ENCODE assay signal across 8 mouse cellular contexts in the genomic region with DNA sequence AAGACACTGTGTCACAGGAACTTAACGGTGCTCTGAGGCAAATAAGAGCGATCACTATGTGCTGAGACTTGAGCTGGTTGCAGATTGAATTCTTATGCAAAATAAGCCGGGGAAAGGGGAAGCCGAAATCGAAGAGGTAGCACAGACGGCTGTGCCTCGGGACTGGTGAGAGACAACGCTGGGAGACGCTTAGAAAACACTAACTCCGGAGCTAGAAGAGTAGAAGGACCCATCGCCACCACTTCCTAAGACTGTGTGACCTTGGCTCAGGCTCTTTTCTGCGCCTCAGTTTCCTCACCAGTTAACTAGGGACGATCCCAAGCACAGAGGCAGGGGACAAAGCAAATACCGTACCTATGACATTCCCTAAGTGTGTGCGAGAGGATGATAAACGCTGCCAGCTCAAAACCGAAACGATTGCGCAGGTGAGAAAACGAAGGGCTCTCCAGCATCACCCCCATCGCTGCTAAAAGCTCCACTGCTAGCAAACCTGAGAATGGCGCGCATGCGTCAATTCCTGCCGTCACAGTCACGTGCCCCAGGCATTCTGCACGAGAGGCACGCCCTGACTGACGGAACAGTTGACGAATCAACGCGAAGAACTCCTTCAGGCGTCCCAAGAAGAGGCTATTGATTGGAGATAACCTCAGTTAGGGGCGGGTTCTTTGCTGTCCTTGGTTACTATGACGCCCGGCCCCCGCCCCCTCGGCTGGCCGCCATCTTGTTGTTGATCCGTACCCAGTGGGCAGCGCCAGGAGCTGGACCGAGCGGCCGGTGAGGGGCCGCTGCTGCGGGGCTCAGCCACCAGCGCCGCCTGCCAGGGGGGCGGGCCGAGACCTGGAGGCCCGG. TPM values are rescaled to one million over a fixed set of nuclear protein-coding genes. Genes with fewer than 3 reads are reported as not detected.
A peak's percentile ranks its signal among the peaks of the same experiment; 100 is the strongest.
DNase-seq lines count a peak whose midpoint lies in the region; ATAC-seq and TF ChIP-seq lines count a peak whose summit lies in the region.

A gene (plus strand): TSS at position 580 of the 849 bp plus-strand sequence.

- DNase-seq in c-Kit-positive CD71-positive TER-119-positive erythroid progenitor cells, embryonic 14.5 days (ENCODE audit: low spot score), result peak; percentile 100
- DNase-seq in heart, postnatal 0 days (ENCODE audit: low spot score), result peak; percentile 100
- peak; percentile 100 for DNase-seq in kidney, postnatal 4 days

- ATAC-seq in forebrain, embryonic 12.5 days (ENCODE audit: low FRiP score), result peak; percentile 100
- ATAC-seq in heart, postnatal 0 days (ENCODE audit: insufficient read depth, low read depth), result peak; percentile 99
- ATAC-seq in liver, embryonic 16.5 days (ENCODE audit: low read depth), result peak; percentile 99
- ATAC-seq in neural tube, embryonic 13.5 days (ENCODE audit: low read depth), result peak; percentile 99

- TF ChIP-seq CTCF in E14TG2a.4 (conservative IDR thresholded peaks at IDR 0.05; ENCODE audit: low read length), result no peak
- TF ChIP-seq CTCF in heart, postnatal 0 days (IDR thresholded peaks at IDR 0.05; ENCODE audit: low read depth), result no peak
- TF ChIP-seq CTCF in testis, adult 2 months (IDR thresholded peaks at IDR 0.05; ENCODE audit: control insufficient read depth, insufficient read depth, insufficient replicate concordance, low read depth, low read length), result 0 out of 2 replicates have a peak, but pooled peaks have one; percentile 9

- peaks cover 26% of the 10 kb centered on the region for H3K4me1 ChIP-seq in E14TG2a.4 (replicated peaks; ENCODE audit: low read depth, low read length)
- H3K4me1 ChIP-seq in forebrain, embryonic 12.5 days, result peaks cover 31% of the 10 kb centered on the region
- H3K4me1 ChIP-seq in heart, postnatal 0 days (ENCODE audit: control insufficient read depth, insufficient read depth), result peaks cover 20% of the 10 kb centered on the region
- peaks cover 29% of the 10 kb centered on the region for H3K4me1 ChIP-seq in liver, embryonic 16.5 days (ENCODE audit: control insufficient read depth, low read depth, low read length)
- H3K4me1 ChIP-seq in neural tube, embryonic 13.5 days (replicated peaks), result peaks cover 44% of the 10 kb centered on the region
- H3K4me1 ChIP-seq in testis, adult 2 months (ENCODE audit: control insufficient read depth, insufficient read depth, low read length), result peaks cover 5% of the 10 kb centered on the region

- peak within 1 kb of the TSS; percentile 82 for H3K4me2 ChIP-seq in forebrain, embryonic 12.5 days
- H3K4me2 ChIP-seq in heart, postnatal 0 days (ENCODE audit: low read depth, low read length), result peak within 1 kb of the TSS; percentile 81
- peak within 1 kb of the TSS; percentile 89 for H3K4me2 ChIP-seq in liver, embryonic 16.5 days (ENCODE audit: low read depth, low read length)
- peak within 1 kb of the TSS; percentile 90 for H3K4me2 ChIP-seq in neural tube, embryonic 13.5 days

- H3K4me3 ChIP-seq in E14TG2a.4 (replicated peaks; ENCODE audit: low read length), result peak within 1 kb of the TSS; percentile 100
- H3K4me3 ChIP-seq in forebrain, embryonic 12.5 days (replicated peaks), result peak within 1 kb of the TSS; percentile 99
- H3K4me3 ChIP-seq in heart, postnatal 0 days (ENCODE audit: low read depth, low read length), result peak within 1 kb of the TSS; percentile 92
- peak within 1 kb of the TSS; percentile 96 for H3K4me3 ChIP-seq in liver, embryonic 16.5 days (ENCODE audit: low read depth, low read length)
- peak within 1 kb of the TSS; percentile 89 for H3K4me3 ChIP-seq in neural tube, embryonic 13.5 days
- H3K4me3 ChIP-seq in testis, adult 2 months (ENCODE audit: control insufficient read depth, low read depth, low read length), result peak within 1 kb of the TSS; percentile 97

- TF ChIP-seq EP300 in heart, postnatal 0 days (IDR thresholded peaks at IDR 0.05; ENCODE audit: low read depth), result no peak

- under 1% methylated on average over 51 of the region's 51 CpGs for WGBS in forebrain, embryonic 12.5 days
- under 1% methylated on average over 51 of the region's 51 CpGs for WGBS in heart, postnatal 0 days
- WGBS in liver, embryonic 16.5 days (ENCODE audit: insufficient replicate concordance), result under 1% methylated on average over 51 of the region's 51 CpGs
- WGBS in neural tube, embryonic 13.5 days, result under 1% methylated on average over 51 of the region's 51 CpGs

- H3K27me3 ChIP-seq in E14TG2a.4 (ENCODE audit: insufficient read depth, low read length), result peaks cover 13% of the 10 kb centered on the region
- H3K27me3 ChIP-seq in forebrain, embryonic 12.5 days, result 0 out of 2 replicates have a peak, but pooled peaks cover 4% of the 10 kb centered on the region
- H3K27me3 ChIP-seq in heart, postnatal 0 days (ENCODE audit: control insufficient read depth, insufficient read depth, low read length), result no peaks in the 10 kb centered on the region
- H3K27me3 ChIP-seq in liver, embryonic 16.5 days (ENCODE audit: control insufficient read depth, insufficient read depth, low read depth, low read length), result no peaks in the 10 kb centered on the region
- H3K27me3 ChIP-seq in neural tube, embryonic 13.5 days, result no peaks in the 10 kb centered on the region
- H3K27me3 ChIP-seq in testis, adult 2 months (ENCODE audit: control insufficient read depth, insufficient read depth, low read length), result no peaks in the 10 kb centered on the region

- no peaks in the 10 kb centered on the region for H3K9me3 ChIP-seq in E14TG2a.4 (ENCODE audit: low read length)
- H3K9me3 ChIP-seq in forebrain, embryonic 12.5 days, result no peaks in the 10 kb centered on the region
- no peaks in the 10 kb centered on the region for H3K9me3 ChIP-seq in heart, postnatal 0 days (replicated peaks; ENCODE audit: control insufficient read depth, low read length)
- H3K9me3 ChIP-seq in liver, embryonic 16.5 days (replicated peaks; ENCODE audit: control insufficient read depth, low read length), result no peaks in the 10 kb centered on the region
- no peaks in the 10 kb centered on the region for H3K9me3 ChIP-seq in neural tube, embryonic 13.5 days

- TF ChIP-seq POLR2A in testis, adult 2 months (IDR thresholded peaks at IDR 0.05; ENCODE audit: control insufficient read depth, low read depth, low read length), result peak; percentile 95

- peak within 1 kb of the TSS; percentile 93 for H3K9ac ChIP-seq in forebrain, embryonic 12.5 days
- H3K9ac ChIP-seq in heart, postnatal 0 days (replicated peaks; ENCODE audit: low read depth, low read length), result peak within 1 kb of the TSS; percentile 95
- peak within 1 kb of the TSS; percentile 100 for H3K9ac ChIP-seq in liver, embryonic 16.5 days (ENCODE audit: low read depth, low read length)
- H3K9ac ChIP-seq in neural tube, embryonic 13.5 days, result peak within 1 kb of the TSS; percentile 89

- H3K27ac ChIP-seq in forebrain, embryonic 12.5 days, result peak within 1 kb of the TSS; percentile 95
- peak within 1 kb of the TSS; percentile 95 for H3K27ac ChIP-seq in heart, postnatal 0 days (ENCODE audit: low read depth)
- peak within 1 kb of the TSS; percentile 97 for H3K27ac ChIP-seq in liver, embryonic 16.5 days (ENCODE audit: low read length)
- H3K27ac ChIP-seq in neural tube, embryonic 13.5 days (replicated peaks), result peak within 1 kb of the TSS; percentile 96
- peak within 1 kb of the TSS; percentile 90 for H3K27ac ChIP-seq in testis, adult 2 months (ENCODE audit: control insufficient read depth, insufficient read depth, low read depth, low read length)

- peaks cover 9% of the 10 kb centered on the region; the same call in 1 of the 2 replicates for H3K36me3 ChIP-seq in E14TG2a.4 (ENCODE audit: insufficient read depth, low read length)
- H3K36me3 ChIP-seq in forebrain, embryonic 12.5 days (replicated peaks), result no peaks in the 10 kb centered on the region
- H3K36me3 ChIP-seq in heart, postnatal 0 days (replicated peaks; ENCODE audit: control insufficient read depth, insufficient read depth, low read length), result no peaks in the 10 kb centered on the region
- H3K36me3 ChIP-seq in liver, embryonic 16.5 days (ENCODE audit: control insufficient read depth, insufficient read depth), result no peaks in the 10 kb centered on the region
- no peaks in the 10 kb centered on the region for H3K36me3 ChIP-seq in neural tube, embryonic 13.5 days
- H3K36me3 ChIP-seq in testis, adult 2 months (ENCODE audit: control insufficient read depth, insufficient read depth, low read length), result no peaks in the 10 kb centered on the region

RNA-seq across cellular contexts. Expression of the gene that starts here (rescaled TPM):
- polyA plus RNA-seq in forebrain, embryonic 12.5 days (2016; fragmentation: Nextera tagmentation; extraction: Ambion mirVana), result 82.3 and 88.2 TPM in 2 replicates
- 102 and 132 TPM in 2 replicates for total RNA-seq in heart, postnatal 0 days (2014; rRNA removed; ENCODE audit: low replicate concordance)
- polyA plus RNA-seq in heart, postnatal 0 days (2015; fragmentation: Nextera tagmentation; extraction: Ambion mirVana), result 25.4 and 27.6 TPM in 2 replicates
- 39.1 and 45.3 TPM in 2 replicates for polyA plus RNA-seq in liver, embryonic 16.5 days (2015; fragmentation: Nextera tagmentation; extraction: Ambion mirVana)
- polyA plus RNA-seq in neural tube, embryonic 13.5 days (2015; fragmentation: Nextera tagmentation; extraction: Ambion mirVana), result 94.1 and 94.9 TPM in 2 replicates
- polyA plus RNA-seq in testis, adult 2 months (2012; rRNA removed), result 247 and 280 TPM in 2 replicates

Comparison
In these comparisons a context has a peak if more than half of its experiments do, and no peak if none do; other contexts are left out.
1. Peak in every context shown above with its lines: DNase-seq, ATAC-seq, H3K4me3 ChIP-seq and H3K27ac ChIP-seq.